Mouse (Mus musculus) liver, embryonic 11.5 days (tissue): ENCODE measurements around the gene Sumo1. TPM values are rescaled to one million over a fixed set of nuclear protein-coding genes. Genes with fewer than 3 reads are reported as not detected.

Experiments used
- ATAC-seq: fragments of 200-750 bp; cut with Nextera tagmentation; replicated peaks from 2 replicates; pipeline ENCODE4 v1.8.0; 2017; ENCODE audit warnings: moderate number of reproducible peaks, mild to moderate bottlenecking, moderate TSS enrichment, moderate library complexity; ENCODE audit not compliant: low FRiP score
- DNase-seq: peaks from one replicate; pipeline ENCODE4 v3.0.0-alpha.2; 2017; ENCODE audit warnings: low spot score
- H3K27ac ChIP-seq: fragments of 300-500 bp; sonication (generic); 2 replicates; pipeline ENCODE4 v1.5.1; 2014; ENCODE audit warnings: mild to moderate bottlenecking, low read depth, low read length, control low read depth
- H3K27me3 ChIP-seq: fragments of 300-500 bp; sonication (generic); replicated peaks from 2 replicates; pipeline ENCODE4 v1.6.1; 2014; ENCODE audit warnings: low read length, mixed read lengths; ENCODE audit not compliant: control insufficient read depth, insufficient read depth
- H3K36me3 ChIP-seq: fragments of 300-500 bp; sonication (generic); 2 replicates; pipeline ENCODE4 v1.6.1; 2014; ENCODE audit warnings: mild to moderate bottlenecking, low read length, moderate library complexity, mixed read lengths; ENCODE audit not compliant: control insufficient read depth, insufficient read depth
- H3K4me1 ChIP-seq: fragments of 300-500 bp; sonication (generic); replicated peaks from 2 replicates; pipeline ENCODE4 v1.6.1; 2014; ENCODE audit warnings: low read length, mixed read lengths; ENCODE audit not compliant: control insufficient read depth, insufficient read depth
- H3K4me2 ChIP-seq: fragments of 300-500 bp; sonication (generic); 2 replicates; pipeline ENCODE4 v1.6.1; 2014; ENCODE audit warnings: mild to moderate bottlenecking, control low read depth, moderate library complexity
- H3K4me3 ChIP-seq: fragments of 300-500 bp; sonication (generic); 2 replicates; pipeline ENCODE4 v1.5.1; 2014; ENCODE audit warnings: low read depth, low read length, control low read depth
- H3K9ac ChIP-seq: fragments of 300-500 bp; sonication (generic); 2 replicates; pipeline ENCODE4 v1.6.1; 2014; ENCODE audit warnings: low read depth, low read length, control low read depth
- H3K9me3 ChIP-seq: fragments of 300-500 bp; sonication (generic); 2 replicates; pipeline ENCODE4 v1.6.1; 2016; ENCODE audit warnings: low read length, inconsistent platforms, mixed read lengths; ENCODE audit not compliant: control insufficient read depth
- WGBS: fragments of 180-500 bp; shearing (Covaris S2); extraction: QIAGEN DNeasy Blood & Tissue Kit; methylation state at CpG from one replicate; pipeline ENCODE4 v1.1.7; 2014; 5-methylcytosine and 5-hydroxymethylcytosine counted together
- polyA plus RNA-seq: library from polyadenylated mRNA; unstranded; fragments of >200 nt; fragmentation: Nextera tagmentation; extraction: Ambion mirVana; gene quantifications from 2 replicates; pipeline ENCODE4 v1.2.1, GENCODE M21; 2014

The Sumo1 gene
- polyA plus RNA-seq, 1 experiment from 2014 or later = 345 TPM

DNA sequence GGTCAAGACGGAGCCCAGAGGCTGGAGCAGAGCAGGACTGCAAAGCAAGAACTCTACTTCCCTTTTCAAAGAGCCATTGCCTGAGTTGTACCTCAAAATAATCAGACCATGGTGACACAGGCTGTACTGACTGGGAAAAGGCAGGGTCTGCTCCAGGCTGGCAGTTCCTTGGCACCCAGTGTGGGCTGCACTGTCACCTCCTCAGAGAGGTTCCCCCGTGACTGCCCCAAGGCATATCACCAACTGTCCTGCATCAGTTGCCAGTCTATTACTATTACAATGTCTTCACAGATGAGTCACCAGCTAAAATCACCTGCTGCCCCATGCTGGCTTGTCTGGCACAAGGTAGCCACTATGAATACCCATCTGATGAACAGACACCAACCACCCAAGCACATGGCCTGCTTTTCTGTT, 77.0 kb downstream of the Sumo1 start:
- no peaks in the 10 kb centered on the region for H3K36me3 ChIP-seq
- WGBS = 44% methylated on average over 2 of the region's 2 CpGs
- no peak overlapping the region for H3K4me2 ChIP-seq
- no peak overlapping the region for H3K4me3 ChIP-seq
- H3K27ac ChIP-seq = no peak overlapping the region
- H3K27me3 ChIP-seq = peaks cover 14% of the 10 kb centered on the region
- DNase-seq = no peak
- H3K9me3 ChIP-seq = no peaks in the 10 kb centered on the region
- no peak for ATAC-seq
- peaks cover 2% of the 10 kb centered on the region for H3K4me1 ChIP-seq
- no peak overlapping the region for H3K9ac ChIP-seq

DNA sequence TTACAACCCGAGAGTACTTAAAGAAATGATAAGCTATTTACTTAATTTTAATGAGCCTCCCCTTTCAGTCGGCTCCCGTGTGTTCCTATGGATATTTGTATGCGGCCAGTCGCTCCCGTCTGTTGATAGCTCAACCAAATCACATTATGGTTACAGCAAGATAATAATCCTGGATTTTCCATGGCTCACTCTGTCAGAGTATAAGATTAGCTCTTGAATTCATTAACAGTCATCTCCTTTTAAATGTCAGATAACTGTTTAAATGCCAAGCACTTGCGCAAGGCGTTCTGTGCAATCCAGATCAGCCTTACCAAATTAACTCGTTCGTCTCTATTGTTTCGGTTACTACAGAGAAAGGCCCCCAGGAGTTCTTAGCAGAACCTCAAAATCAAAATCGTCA, 77.8 kb downstream of the Sumo1 start:
- H3K4me1 ChIP-seq = peaks cover 2% of the 10 kb centered on the region
- ATAC-seq = no peak
- H3K36me3 ChIP-seq = no peaks in the 10 kb centered on the region
- H3K27ac ChIP-seq = no peak overlapping the region
- no peaks in the 10 kb centered on the region for H3K9me3 ChIP-seq
- DNase-seq = no peak
- WGBS = 28% methylated on average over 12 of the region's 12 CpGs
- H3K4me2 ChIP-seq = peak overlapping the region; percentile 49
- no peak overlapping the region for H3K9ac ChIP-seq
- no peak overlapping the region for H3K4me3 ChIP-seq
- H3K27me3 ChIP-seq = peaks cover 14% of the 10 kb centered on the region

DNA sequence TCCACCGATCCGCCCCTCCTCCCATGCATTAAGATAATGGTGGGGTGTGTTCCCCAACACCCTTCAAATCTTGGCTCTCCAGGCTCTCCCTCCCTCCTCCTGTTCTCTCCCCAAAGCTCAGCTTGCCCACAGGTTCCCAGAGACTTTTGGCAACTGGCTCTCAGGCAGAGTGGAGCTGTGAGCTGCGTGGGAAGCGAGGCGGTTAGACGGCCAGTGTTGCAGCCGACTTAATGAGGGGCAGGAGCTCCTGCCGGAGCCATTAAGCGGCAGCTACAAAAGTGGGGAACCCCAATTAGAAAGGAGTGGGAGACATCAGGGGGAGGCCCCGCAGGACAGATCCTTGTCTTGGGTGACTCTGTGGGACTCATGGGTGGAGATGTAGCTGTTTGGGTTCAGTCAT, 78.3 kb downstream of the Sumo1 start:
- no peaks in the 10 kb centered on the region for H3K36me3 ChIP-seq
- no peak overlapping the region for H3K4me3 ChIP-seq
- peaks cover 14% of the 10 kb centered on the region for H3K27me3 ChIP-seq
- H3K9ac ChIP-seq = no peak overlapping the region
- H3K4me2 ChIP-seq = peak overlapping the region; percentile 49
- DNase-seq = no peak
- 33% methylated on average over 10 of the region's 10 CpGs for WGBS
- no peak for ATAC-seq
- no peaks in the 10 kb centered on the region for H3K9me3 ChIP-seq
- H3K4me1 ChIP-seq = peaks cover 2% of the 10 kb centered on the region
- no peak overlapping the region for H3K27ac ChIP-seq

DNA sequence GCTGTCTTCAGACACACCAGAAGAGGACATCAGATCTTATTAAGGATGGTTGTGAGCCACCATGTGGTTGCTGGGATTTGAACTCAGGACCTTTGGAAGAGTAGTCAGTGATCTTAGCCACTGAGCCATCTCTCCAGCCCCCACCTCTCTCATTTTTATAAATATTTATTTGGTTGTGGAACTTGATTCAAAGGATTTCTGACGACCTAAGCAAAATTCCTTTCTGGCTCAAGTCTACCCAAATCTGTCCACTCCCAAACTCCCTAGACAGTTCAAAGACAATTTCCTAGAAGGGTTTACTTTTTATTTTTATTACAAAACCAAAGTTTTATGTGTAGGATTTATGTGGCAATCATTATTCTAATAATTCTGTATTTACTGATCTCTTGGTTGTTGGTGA, 81.4 kb downstream of the Sumo1 start:
- Histone ChIP-seq H3K4me3 (no peak overlapping the region), H3K4me1 (peaks cover 2% of the 10 kb centered on the region), H3K4me2 (no peak overlapping the region), H3K9ac (no peak overlapping the region), H3K27me3 (peaks cover 11% of the 10 kb centered on the region), H3K9me3 (no peaks in the 10 kb centered on the region), H3K27ac (no peak overlapping the region), H3K36me3 (no peaks in the 10 kb centered on the region)
- ATAC-seq (no peak), DNase-seq (no peak)
- WGBS = 81% methylated on average over 1 of the region's 1 CpGs

DNA sequence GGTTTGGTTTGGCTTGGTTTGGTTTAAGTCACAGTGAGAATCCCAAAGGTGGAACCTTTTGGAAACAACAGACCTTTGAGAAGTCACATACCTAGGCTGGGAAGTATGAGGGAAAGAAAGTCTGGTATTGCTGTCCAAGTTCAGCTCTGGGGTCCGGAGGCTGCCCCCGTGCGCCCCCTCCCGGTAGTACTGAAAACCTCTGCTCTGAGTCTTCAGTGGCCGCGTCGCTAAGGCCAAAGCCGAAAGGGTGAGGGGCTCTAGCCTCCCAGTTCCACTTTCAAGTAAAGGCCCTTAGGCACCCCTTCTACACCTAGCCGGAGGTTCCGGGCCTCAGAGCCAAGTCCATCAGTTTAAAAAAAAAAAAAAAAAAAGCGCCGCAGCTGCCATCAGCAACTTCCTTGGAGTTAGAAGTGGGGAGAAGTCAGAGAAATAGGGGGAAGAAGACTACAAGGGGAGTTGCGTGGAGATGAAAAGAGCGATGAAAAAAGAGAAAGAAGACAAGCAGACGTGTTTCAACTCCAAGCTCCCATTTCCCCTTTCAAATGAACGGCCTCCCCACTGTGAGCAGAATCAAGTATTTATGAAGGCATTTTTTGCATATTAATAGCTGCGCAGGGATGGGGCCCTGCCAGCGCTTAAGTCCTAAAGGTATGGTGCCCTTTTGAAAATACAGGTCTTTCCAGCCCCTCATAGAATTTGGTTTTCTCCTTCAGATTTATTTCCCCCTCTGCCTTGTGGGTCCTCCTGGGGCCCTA, 85.8 kb downstream of the Sumo1 start:
- no peak overlapping the region for H3K9ac ChIP-seq
- no peak overlapping the region for H3K27ac ChIP-seq
- 16% methylated on average over 18 of the region's 18 CpGs for WGBS
- no peaks in the 10 kb centered on the region for H3K36me3 ChIP-seq
- no peaks in the 10 kb centered on the region; the same call in 1 of the 2 replicates for H3K27me3 ChIP-seq
- ATAC-seq (no peak), DNase-seq (peak; percentile 70)
- H3K4me2 ChIP-seq = peak overlapping the region; percentile 45
- no peak overlapping the region; the same call in 1 of the 2 replicates for H3K4me3 ChIP-seq
- no peaks in the 10 kb centered on the region for H3K9me3 ChIP-seq
- H3K4me1 ChIP-seq = peaks cover 10% of the 10 kb centered on the region; the same call in 1 of the 2 replicates

DNA sequence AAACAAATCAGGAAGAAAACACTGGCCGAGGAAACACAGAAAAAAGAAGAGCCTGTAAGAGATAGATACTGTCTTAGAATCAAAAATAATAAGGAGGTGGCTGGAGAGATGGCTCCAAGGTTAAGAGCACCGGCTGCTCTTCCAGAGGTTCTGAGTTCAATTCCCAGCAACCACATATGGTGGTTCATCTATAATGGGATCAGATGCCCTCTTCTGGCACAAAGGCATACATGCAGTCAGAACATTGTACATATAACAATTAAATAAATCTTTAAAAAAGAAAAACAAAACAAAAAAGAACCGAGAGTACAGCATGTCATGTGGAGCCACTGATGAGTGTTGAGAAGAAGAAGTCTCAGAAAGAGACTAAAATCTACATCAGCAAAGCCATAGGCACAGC, 89.8 kb downstream of the Sumo1 start:
- DNase-seq (no peak), ATAC-seq (no peak)
- Histone ChIP-seq H3K27ac (peak overlapping the region; percentile 30; the same call in 1 of the 2 replicates), H3K27me3 (no peaks in the 10 kb centered on the region; the same call in 1 of the 2 replicates), H3K9ac (no peak overlapping the region), H3K4me2 (no peak overlapping the region), H3K36me3 (no peaks in the 10 kb centered on the region), H3K4me1 (peaks cover 10% of the 10 kb centered on the region; the same call in 1 of the 2 replicates), H3K4me3 (no peak overlapping the region), H3K9me3 (no peaks in the 10 kb centered on the region)
- 74% methylated on average over 3 of the region's 3 CpGs for WGBS

DNA sequence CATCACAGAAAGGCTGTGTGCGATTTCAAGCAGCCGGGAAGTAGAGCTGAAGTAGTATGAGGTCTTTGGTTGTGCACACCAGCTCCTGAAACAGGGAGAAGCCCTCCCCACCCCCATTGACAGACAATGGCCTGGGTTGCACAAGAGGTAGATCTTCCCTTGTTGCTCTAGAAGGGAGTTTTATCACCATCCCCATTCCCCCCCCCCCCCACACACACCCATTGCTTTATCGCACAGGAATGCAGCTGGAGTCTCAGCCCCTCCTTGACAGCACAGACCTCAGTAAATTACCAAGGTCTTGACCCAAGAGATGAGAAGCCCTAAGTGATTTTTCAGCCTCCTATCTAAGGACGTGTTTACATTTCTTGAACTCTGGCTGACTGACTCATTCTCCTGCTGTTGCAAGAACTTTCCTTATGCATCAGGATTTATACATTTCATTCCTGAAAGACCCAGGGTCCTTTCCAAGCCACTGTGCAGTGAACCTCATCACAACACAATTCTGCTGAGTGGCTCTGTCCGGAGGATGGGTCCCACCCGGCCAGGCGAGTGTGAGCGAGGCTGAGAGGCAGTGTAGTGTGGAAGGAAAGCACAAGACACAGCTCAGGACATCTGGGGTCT, 90.4 kb downstream of the Sumo1 start:
- no peaks in the 10 kb centered on the region; the same call in 1 of the 2 replicates for H3K27me3 ChIP-seq

DNA sequence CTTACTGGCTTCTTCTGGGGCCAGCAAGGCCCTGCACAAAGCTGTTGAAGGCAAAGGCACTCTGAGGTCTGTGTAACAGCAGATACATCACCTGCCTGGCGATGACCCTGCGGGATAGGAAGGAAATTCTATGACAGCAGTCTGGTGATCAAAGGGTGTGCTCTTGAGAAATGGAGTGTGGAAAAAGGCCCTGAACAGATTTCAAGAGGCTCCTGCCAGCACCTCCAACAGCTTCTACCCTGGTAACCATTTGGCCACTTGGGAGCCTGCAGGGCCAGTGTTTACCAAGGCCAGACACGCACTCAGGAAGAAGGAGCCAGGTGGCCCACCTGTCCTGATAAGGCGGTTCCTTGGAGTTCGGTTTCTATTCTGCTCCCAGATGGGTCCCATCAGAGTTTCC, 91.3 kb downstream of the Sumo1 start:
- Histone ChIP-seq H3K4me2 (no peak overlapping the region), H3K27ac (peak overlapping the region; percentile 38; the same call in 1 of the 2 replicates), H3K27me3 (no peaks in the 10 kb centered on the region; the same call in 1 of the 2 replicates), H3K4me3 (no peak overlapping the region), H3K9me3 (no peaks in the 10 kb centered on the region), H3K4me1 (peaks cover 10% of the 10 kb centered on the region; the same call in 1 of the 2 replicates), H3K9ac (no peak overlapping the region), H3K36me3 (no peaks in the 10 kb centered on the region)
- DNase-seq (no peak), ATAC-seq (no peak)
- WGBS = 44% methylated on average over 5 of the region's 5 CpGs

More for the DNA sequence above, 90.4 kb downstream of the Sumo1 start:
- 28% methylated on average over 8 of the region's 8 CpGs for WGBS
- Histone ChIP-seq H3K36me3 (no peaks in the 10 kb centered on the region), H3K9me3 (no peaks in the 10 kb centered on the region), H3K4me1 (peaks cover 10% of the 10 kb centered on the region; the same call in 1 of the 2 replicates), H3K9ac (no peak overlapping the region), H3K4me2 (no peak overlapping the region), H3K27ac (peak overlapping the region; percentile 38; the same call in 1 of the 2 replicates), H3K4me3 (no peak overlapping the region)
- no peak for DNase-seq
- ATAC-seq = peak; percentile 57
